Mouse (Mus musculus) adipocyte (in vitro differentiated cells): ENCODE data around the gene Slc17a2.
"Not testable (repeated sequence)": the region's sequence is repeated elsewhere in the genome, so short reads cannot be mapped to it uniquely, and the experiment has no call there.

Source experiments
- DNase-seq: peaks from one replicate; pipeline ENCODE4 v3.0.0-alpha.2; 2016; ENCODE audit warnings: low spot score

Slc17a2 gene

DNA sequence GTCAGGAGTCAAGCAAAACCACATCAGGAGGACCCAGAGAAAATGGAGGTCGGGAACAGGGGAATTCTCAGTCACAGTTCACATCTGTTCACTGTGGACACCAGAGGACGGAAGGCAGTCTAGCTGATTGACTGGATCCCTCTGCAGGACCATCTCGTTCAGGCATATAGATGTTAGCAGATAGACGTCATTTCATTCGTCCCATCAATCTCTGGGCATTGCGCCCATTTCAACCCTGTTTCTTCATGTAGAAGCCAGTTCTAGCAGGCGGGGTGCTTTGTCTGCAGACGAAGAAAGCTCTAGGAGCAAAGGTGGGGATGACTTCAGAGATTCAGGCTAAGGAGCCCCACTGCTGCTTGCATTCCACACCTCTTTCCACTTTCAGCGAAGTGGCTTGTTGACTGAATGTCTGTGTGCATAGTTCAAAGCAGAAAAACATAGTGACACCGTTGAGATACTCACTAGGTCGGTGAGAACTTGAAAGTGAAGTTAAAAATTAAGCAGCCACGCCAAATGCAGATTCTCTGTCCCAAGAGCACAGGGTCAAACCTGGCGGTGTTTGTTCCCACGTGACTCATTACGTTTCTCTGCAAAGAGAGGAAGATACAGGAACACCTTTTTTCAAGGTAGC is at the start of gene Slc17a2:
Gene Slc17a2, plus strand, starts transcription at position 572 of the 631 bp plus-strand sequence.
- no peak for DNase-seq

DNA sequence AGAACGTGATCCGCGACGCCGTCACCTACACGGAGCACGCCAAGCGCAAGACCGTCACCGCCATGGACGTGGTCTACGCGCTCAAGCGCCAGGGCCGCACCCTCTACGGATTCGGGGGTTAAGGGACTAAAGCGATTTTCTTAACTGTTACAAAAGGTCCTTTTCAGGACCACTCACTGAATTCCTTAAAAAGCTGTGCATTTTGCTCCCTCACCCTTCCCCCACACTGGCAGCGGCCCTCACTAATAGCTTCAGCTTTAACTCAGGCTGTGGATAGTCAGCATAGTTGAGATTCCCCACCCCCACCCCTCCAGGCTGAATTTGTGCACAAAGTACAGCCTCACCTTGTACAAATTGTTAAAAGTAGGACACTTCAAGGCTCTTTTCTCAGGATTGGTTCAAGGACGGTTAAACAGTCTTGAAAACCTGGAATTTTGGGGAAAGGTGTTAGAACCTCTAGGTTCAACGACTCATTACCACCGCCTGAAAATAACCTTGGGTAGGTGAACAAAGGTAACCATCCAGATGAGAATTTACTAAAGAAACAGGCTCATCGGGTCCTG is 49.5 kb upstream of the Slc17a2 start:
- no peak for DNase-seq

DNA sequence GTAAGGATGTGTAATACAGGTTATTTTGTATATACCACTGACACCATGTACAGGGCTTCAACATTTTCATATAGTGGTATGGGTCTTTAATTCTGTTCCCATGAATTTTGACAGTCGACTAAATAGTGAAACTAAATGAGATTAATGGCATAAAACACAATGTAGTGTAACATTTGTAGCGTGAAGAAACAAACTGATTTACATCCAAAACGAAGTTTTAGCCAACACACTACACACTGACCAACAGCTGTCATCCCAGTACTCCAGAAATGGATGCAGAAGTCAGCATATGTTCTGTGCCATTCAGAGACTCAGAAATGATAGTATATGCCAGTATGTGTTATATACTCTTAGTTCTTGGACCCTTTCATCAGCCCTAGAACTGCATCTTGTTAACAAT is 48.9 kb upstream of the Slc17a2 start:
- DNase-seq: no peak

DNA sequence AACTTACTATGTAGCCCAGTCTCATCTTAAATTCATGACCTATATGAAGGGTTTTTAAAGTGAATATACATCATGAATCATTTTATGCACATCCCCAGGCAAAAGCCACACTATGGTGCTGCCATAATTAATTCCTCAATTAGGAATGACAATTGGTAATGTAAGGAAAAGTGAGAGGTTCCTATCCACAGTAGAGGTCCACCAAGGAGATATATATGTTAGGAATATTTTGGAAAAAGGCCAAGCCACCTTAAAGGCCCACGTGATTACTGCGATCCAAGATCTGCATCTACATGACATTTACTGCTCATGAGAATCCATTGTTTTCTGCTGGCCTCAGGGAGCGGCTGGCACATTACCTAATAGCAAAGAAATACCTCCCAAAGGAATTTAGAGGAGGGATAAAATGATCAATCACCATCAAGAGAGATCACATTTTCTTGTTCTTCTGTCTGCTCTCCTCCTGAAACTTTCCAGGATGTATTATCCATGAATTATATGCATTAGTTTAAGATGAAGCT is 47.5 kb upstream of the Slc17a2 start:
- no peak for DNase-seq

- DNase-seq: no peak
These were observed 46.9 kb upstream of the Slc17a2 start for GRCm38 (mm10) chr13:23759916-23760239.

DNA sequence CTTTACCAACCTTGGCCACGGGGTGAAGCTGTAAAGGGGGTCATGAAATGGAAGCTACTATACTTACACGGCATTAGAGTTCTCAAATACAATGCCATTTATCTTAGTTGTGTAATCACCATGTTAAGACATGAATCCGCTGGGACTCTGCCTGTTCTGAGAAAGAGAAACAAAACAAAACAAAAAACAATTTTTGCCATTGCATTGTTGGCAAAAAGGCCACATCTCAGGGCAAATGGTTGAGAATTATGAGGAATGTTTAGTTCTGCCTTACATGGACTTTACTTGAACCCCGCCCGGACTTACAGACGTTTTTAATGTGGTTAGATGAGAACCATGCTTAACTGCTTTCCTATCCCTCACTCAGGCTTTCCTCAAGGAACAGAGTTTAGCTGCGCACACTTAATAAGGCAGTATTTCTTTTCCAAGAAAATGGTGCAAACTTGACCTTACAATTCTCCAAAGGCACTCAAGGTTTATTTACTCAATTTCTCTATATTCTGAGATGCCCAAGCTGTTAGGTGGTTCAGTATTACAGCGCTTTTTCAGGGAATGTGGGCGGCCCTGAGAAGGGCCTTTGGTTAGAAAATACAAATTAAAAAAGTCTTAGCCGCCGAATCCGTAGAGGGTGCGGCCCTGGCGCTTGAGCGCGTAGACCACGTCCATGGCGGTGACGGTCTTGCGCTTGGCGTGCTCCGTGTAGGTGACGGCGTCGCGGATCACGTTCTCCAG is 46.4 kb upstream of the Slc17a2 start:
- peak; percentile 48 for DNase-seq

DNA sequence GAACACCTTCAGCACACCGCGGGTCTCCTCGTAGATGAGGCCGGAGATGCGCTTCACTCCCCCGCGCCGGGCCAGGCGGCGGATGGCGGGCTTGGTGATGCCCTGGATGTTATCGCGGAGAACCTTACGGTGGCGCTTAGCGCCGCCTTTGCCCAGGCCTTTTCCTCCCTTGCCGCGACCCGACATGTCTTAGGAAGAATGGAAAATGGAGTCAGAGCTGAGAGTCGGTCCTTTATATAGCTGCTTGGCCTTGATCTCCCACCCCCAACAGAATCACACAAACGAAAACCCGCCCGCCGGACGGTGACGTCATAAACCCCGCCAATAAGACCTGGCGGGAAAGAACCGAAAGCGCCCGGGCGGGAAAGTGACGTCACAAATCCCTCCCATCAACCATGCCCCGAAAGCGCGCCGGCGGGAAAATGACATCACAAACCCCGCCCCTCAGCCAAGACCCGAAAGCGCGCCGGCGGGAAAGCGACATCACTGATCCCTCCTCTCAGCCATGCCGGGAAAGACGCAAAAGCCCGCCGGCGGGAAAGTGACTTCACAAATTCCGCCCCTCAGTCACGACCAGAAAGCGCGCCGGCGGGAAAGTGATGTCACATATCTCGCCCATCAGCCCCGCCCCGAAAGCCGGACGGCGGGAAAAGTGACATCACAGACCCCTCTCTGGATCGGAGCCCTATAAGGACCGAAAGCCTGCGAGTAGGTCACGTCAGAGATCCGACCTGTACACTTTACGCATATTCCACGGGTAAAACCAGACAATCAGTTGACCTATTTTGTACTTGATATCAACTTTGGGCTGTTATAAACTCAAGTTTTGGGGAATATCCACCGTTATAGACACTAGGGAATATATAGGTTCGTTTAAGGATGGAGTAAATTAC is 45.6 kb upstream of the Slc17a2 start, which contains the start of gene Hist1h4a:
Gene Hist1h4a, minus strand, starts transcription at position 259 of the 893 bp plus-strand sequence.
- DNase-seq: peak; percentile 93

DNA sequence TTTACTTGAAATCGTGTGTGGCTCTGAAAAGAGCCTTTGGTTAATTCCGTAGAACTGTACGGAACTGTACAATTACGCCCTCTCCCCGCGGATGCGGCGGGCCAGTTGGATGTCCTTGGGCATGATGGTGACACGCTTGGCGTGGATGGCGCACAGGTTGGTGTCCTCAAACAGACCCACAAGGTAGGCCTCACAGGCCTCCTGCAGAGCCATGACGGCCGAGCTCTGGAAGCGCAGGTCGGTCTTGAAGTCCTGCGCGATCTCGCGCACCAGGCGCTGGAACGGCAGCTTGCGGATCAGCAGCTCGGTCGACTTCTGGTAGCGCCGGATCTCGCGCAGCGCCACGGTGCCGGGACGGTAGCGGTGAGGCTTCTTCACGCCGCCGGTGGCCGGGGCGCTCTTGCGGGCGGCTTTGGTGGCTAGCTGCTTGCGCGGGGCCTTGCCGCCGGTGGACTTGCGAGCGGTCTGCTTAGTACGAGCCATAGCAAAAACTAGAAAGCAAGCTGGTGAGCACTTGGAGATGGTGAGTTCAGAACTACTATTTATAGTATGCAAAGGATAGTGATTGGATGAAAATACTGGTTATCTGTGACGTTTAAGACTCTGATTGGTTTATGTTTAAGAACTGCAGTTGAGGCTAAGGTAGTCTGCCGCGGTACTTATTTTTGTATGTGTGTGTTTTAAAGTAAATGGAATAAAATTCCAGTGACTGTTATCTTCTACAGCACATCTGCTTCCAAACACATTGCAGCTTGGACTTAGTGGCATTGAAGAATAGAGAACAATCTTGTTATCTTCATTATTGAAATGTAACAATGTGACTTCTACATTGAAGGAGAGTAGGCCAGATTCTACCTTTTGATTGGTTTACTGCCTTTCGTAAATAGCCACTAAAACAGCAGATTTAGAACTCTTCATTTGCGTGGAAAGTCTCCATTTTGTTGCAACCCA is 44.6 kb upstream of the Slc17a2 start, which contains the start of gene Hist1h3a:
Gene Hist1h3a, minus strand, starts transcription at position 516 of the 951 bp plus-strand sequence.
- DNase-seq: peak; percentile 72

DNA sequence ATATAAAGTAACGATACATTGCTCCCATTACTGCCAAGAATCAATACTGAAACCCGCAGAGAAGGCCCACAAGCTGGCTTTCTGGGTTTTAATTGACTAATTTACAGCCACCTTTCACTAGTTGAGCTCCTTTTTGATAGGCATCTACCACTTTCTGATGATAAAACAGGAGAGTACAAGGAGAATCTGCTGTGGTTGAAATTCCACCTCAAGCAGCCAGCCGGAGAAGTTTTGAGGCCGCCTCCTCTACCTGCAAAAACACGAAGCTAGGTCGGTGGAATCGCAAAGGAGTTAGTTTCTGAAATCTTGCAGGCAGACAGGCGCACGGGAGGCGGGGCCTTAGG is 43.6 kb upstream of the Slc17a2 start:
- no peak for DNase-seq

GRCm38 (mm10) chr13:23763586-23764323 is 43.0 kb upstream of the Slc17a2 start, which contains the start of gene Hist1h1a:
Hist1h1a (plus strand) TSS chr13:23763666.
- no peak for DNase-seq

DNA sequence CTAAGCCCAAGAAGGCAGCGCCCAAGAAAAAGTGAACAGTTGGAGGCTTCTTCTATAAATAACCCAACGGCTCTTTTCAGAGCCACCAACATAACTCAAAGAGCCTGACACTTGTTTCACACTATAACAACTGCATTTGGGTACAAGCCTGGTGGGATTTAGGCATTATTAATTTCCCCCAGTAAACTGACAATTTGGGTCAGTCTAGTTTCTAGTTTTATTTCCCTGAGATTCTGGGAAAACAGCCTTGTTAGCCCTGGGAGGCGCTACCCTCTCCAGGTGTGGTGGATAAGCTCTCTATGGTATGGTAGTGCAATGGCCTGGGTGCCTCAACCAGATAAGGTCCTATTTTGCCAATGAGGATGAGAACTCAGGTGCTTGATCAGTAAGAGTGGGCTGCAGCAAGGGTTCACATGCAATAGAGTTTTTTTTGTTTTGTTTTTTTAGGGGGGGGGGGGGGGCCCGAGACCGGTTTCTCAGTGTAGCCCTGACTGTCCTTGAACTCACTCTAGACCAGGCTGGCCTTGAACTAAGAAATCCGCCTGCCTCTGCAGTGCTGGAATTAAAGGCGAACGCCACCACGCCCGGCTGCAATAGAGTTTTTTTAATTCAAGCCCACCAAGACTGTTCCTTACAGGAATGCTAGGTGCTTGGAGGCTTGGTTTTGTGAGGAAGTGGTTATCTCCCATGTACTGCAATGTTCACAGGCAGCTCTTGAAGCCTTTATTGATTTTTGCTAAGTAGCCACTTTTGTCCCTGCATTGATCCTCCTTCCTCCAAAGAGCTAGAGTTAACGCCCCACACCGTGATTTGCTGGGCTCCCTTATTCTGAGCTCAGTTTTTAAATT is 42.2 kb upstream of the Slc17a2 start:
- no peak for DNase-seq

DNA sequence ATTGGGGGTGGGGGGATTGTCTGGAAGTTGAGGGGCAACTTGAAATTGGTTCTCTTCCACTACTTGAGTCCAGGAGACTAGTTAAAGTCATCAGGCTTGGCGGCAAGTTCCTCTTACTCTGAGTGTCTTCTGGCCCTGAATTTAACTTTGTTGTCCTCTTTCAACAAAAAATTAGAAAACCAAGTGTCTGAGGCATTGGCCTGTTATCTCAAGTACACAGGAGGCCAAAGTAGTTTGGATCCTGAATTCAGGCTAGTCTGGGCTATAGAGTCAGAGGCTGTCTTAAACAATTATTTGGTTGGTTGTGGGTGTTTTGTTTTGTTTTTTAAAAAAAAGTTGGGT is 41.6 kb upstream of the Slc17a2 start:
- no peak for DNase-seq

GRCm38 (mm10) chr13:23766772-23767171 is 40.0 kb upstream of the Slc17a2 start:
- DNase-seq: no peak

GRCm38 (mm10) chr13:23768834-23769397 is 37.9 kb upstream of the Slc17a2 start:
- no peak for DNase-seq

- not testable (repeated sequence) for DNase-seq
These were observed 37.2 kb upstream of the Slc17a2 start, which contains the start of gene Trim38 for GRCm38 (mm10) chr13:23769613-23770012. Trim38 (plus strand) TSS chr13:23769913.

DNA sequence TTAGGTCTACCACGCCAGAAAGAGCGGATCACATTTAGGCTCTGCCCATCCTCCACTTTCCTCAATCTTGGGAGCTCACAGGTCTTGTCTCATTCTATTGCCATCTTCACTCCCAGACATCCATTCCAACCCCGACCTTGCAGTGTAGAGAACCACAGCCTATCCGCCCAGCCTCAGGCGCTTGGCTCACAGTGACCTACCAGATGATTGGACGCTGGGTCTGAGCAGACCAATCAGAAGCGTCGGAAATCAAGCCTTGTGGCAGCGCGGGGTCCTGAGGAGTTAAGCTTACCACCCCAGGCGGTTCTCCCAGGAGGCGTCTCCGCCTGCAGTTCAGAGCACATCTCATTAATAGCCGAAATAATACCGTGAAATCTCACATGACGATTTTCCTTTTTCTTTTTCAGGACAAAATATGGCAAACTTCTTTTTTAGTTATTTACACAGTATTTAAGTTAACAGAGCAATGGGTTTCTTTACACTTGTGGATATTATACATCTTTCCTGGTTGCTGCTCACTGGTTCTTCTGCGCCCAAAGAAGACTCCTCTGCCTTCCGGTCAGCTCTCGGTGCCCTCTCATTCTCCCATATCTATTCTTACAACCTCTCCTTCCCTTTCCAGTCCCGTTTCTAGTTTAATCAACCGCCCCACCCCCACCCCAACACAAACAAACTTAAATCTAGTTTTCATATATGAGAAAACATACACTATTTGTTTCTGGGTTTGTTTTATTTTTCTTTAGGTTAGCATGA is 34.1 kb upstream of the Slc17a2 start:
- DNase-seq: no peak

DNA sequence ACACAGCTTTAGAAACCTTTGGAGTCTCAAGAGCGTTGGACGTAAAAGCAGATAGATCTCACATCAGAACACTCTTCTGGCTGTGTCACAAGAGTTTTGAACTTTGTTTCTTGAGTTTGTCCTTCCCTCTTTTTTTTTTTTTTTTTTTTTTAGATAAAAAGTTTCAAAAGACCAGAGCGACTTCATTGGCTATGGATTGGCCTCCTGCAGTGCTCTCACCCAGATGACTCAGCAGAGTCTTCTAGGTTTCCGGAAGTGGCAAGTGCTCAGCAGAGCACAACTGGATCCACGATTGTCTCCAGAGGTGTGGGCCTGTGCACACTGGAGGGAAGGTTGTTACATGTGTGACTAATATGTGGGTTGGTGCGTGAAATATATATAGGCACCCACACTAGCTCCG is 28.5 kb upstream of the Slc17a2 start:
- no peak for DNase-seq

GRCm38 (mm10) chr13:23779025-23779424 is 27.8 kb upstream of the Slc17a2 start:
- no peak for DNase-seq
